Mouse (Mus musculus): ENCODE data around the gene Kdm2b. TPM values are rescaled to one million over a fixed set of nuclear protein-coding genes. Genes with fewer than 3 reads are reported as not detected.

Kdm2b gene
- 20.1 and 22.7 TPM in 2 replicates for polyA plus RNA-seq (2015; fragmentation: Nextera tagmentation; extraction: Ambion mirVana)

GRCm38 (mm10) chr5:122989551-122990330 is at the start of gene Kdm2b:
Kdm2b (minus strand) TSS chr5:122989823.

GRCm38 (mm10) chr5:123014753-123015701 is 25.4 kb upstream of the Kdm2b start, which contains the start of gene Orai1:
Orai1 (plus strand) TSS chr5:123015074.

GRCm38 (mm10) chr5:122849521-122850318 is 139.9 kb downstream of the Kdm2b start, which contains the start of gene Rnf34:
Rnf34 (plus strand) TSS chr5:122850048.

GRCm38 (mm10) chr5:122820777-122821523 is 168.7 kb downstream of the Kdm2b start, which contains the start of gene Anapc5:
Anapc5 (minus strand) TSS chr5:122821339.

Other genes with a start within 250 kb of the Kdm2b start
- gene Camkk2, start 210.4 kb downstream of the Kdm2b start, polyA plus RNA-seq (2015; fragmentation: Nextera tagmentation; extraction: Ambion mirVana), result 28.3 and 28.6 TPM in 2 replicates
- gene Anapc5, start 168.5 kb downstream of the Kdm2b start, polyA plus RNA-seq (2015; fragmentation: Nextera tagmentation; extraction: Ambion mirVana), result 233 and 241 TPM in 2 replicates
- 14.5 and 16.3 TPM in 2 replicates for gene Rnf34, start 139.8 kb downstream of the Kdm2b start, polyA plus RNA-seq (2015; fragmentation: Nextera tagmentation; extraction: Ambion mirVana)
- gene Orai1, start 25.3 kb upstream of the Kdm2b start, polyA plus RNA-seq (2015; fragmentation: Nextera tagmentation; extraction: Ambion mirVana), result 18.6 and 26.4 TPM in 2 replicates
- gene Morn3, start 57.2 kb upstream of the Kdm2b start, polyA plus RNA-seq (2015; fragmentation: Nextera tagmentation; extraction: Ambion mirVana), result 1.8 and 1.9 TPM in 2 replicates
- 27.5 and 36.0 TPM in 2 replicates for gene Tmem120b, start 78.6 kb upstream of the Kdm2b start, polyA plus RNA-seq (2015; fragmentation: Nextera tagmentation; extraction: Ambion mirVana)
- gene Rhof, start 142.9 kb upstream of the Kdm2b start, polyA plus RNA-seq (2015; fragmentation: Nextera tagmentation; extraction: Ambion mirVana), result 3.5 and 4.3 TPM in 2 replicates
- 8.2 and 8.9 TPM in 2 replicates for gene Setd1b, start 152.4 kb upstream of the Kdm2b start, polyA plus RNA-seq (2015; fragmentation: Nextera tagmentation; extraction: Ambion mirVana)
- gene Psmd9, start 179.6 kb upstream of the Kdm2b start, polyA plus RNA-seq (2015; fragmentation: Nextera tagmentation; extraction: Ambion mirVana), result 130 and 142 TPM in 2 replicates
- 0.42 and 0.76 TPM in 2 replicates for gene Hpd, start 192.9 kb upstream of the Kdm2b start, polyA plus RNA-seq (2015; fragmentation: Nextera tagmentation; extraction: Ambion mirVana)